Mouse (Mus musculus): Measurements from ENCODE around the gene Chrnb1. TPM values are rescaled to one million over a fixed set of nuclear protein-coding genes. Genes with fewer than 3 reads are reported as not detected.

Chrnb1 gene
- polyA plus RNA-seq, 1 experiment: 7.3 TPM

DNA sequence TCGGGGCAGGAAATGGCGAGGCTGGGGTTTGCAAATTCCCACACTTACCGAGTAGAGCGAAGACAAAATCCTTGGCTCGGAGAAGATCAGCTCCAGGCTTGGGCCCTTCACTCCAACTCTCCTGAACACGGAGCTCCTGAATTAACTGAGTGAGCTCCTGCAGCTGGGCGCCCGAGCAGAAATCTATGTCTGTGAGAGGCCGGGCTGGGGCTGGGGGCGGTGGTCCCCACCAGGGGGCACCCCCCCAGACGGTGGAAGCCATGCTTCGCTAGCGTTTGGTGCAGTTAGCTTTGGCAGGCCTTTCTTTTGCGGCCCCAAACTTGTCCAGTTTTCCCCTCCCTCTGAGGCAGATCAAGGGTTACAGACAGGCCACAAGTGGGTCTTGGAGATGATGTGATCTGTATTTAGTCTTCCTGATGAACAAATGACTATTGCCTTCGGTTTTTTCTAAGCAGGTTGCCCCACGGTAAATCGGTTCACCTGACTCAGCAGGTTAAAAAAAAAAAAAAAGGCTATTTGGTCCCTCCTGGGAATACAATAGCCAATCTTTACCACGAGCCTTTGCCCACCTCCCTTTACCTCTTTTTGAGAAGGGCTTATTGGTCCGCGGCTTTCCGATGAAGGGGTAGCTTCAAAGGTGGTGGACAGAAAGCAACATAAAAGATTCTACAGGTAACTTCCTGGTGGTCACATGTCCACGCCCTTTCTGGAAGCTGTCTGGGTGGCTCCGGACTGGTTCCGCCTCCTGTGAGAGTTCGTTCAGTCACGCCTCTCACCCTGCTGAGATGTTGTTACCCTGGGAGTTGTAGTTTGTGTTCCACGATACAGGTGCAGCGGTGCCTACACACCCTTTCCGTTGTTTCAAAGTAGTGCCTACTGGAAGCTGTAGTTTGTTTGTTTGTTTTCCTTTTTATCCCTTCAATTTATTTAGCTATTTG lies 9.5 kb upstream of the Chrnb1 start, which contains the start of gene Tmem102:
Gene Tmem102, minus strand, starts transcription at position 653 of the 938 bp plus-strand sequence.
- WGBS: 20% methylated on average over 29 of the region's 29 CpGs
- no peak for DNase-seq (ENCODE audit: low read depth, low spot score)

DNA sequence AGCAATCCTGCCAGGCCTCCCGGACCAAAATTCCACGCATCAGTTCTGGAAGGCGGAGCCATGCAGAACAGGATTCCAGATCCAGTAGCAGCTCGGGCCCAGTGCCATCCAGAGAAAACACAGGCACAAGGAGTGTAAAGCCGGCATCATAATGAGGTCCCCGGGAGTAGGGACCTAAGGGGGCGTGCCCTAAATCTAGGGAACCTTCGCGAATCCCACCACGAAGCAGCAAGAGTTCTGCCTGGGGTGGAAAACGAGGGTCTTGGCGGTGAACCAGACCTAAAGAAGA lies 8.9 kb upstream of the Chrnb1 start:
- 16% methylated on average over 12 of the region's 12 CpGs for WGBS
- no peak for DNase-seq (ENCODE audit: low read depth, low spot score)

DNA sequence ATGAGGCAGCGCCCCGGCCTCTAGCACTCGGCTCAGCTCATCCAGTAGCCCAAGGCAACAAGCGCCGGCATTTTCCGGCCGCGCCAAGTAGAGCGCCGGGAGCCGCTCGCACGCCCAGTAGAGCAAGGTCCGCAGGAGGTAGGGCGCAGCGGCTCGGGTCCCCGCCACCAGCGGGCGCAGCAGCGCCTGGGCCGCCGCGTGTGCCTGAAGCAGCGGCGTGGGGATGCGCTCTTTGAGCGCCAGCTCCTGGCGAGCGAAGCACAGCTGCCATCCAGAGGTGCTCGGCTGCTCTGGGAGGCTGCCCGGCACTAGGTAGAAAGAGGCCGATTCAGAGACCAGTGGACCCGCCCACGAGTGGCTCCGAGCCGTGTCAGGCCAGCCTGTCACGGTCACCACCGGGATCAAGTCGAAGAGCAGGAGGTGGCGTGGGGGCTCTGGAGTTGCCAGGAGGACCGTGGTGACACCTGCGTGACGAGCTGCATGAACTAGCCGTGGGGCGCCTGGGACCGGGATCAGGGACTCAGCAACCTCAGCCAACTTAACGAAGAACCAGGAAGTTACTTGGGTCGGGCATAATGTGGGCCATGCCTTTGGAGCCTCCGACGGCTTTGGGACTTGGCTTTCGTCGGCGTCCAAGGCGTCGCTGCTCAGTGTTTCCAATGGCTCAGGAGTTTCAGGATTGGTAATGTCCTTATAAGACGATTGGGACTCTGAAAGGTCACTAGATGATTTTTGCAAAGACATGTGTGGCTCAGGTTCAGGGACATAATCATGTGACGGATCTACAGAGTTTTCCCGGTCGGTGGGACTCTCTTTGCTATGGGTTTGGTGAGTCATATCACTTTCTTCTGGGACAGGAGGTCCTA lies 8.3 kb upstream of the Chrnb1 start:
- 1% methylated on average over 60 of the region's 60 CpGs for WGBS
- DNase-seq (ENCODE audit: low read depth, low spot score): no peak

GRCm38 (mm10) chr11:69803328-69803727 lies 7.6 kb upstream of the Chrnb1 start:
- no peak for DNase-seq (ENCODE audit: low read depth, low spot score)
- WGBS: 3% methylated on average over 12 of the region's 12 CpGs

DNA sequence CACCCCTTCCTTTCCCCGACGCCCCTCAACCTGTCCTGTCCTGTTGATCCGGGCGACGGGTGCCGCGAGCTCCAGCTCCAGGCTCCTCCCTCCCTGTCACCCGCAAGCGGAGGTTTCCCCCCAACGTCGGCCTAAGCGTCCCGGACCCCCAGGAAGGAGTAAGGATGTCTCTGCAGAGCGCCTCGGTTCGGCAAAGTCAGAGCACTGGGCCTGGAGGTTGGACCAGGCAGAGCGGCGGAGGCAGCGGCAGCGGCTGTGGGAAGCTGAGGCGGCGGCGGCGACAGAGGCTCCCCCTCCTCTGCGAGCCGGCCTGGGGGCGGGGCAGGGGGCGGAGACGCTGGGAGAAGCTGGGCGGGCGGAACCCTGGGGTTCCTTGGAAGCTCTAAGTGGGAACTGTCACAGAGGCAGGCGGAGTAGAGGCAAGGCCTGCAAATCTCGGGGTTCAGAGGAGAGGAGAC lies 6.9 kb upstream of the Chrnb1 start:
- 1% methylated on average over 33 of the region's 33 CpGs for WGBS
- no peak for DNase-seq (ENCODE audit: low read depth, low spot score)

- DNase-seq (ENCODE audit: low read depth, low spot score): no peak
- 3% methylated on average over 33 of the region's 33 CpGs for WGBS
These were observed 5.7 kb upstream of the Chrnb1 start, which contains the start of gene Fgf11 for GRCm38 (mm10) chr11:69801379-69801977. Gene Fgf11, minus strand, starts transcription at chr11:69801857.

- WGBS: 6% methylated on average over 36 of the region's 36 CpGs
- DNase-seq (ENCODE audit: low read depth, low spot score): no peak
These were observed 4.9 kb upstream of the Chrnb1 start for GRCm38 (mm10) chr11:69800392-69801197.

DNA sequence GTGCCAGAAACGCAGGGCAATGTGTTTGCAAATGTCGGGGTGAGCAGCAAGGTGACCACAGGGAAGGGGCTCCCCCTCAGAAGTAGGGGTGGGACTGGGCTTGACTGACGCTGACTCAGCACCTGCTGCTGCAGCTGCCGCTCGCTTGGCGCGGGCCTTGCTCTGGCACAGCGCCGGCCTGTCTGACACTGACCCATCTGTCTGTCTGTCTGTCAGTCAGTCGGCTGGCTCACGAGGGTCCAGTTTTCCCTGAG lies 4.3 kb upstream of the Chrnb1 start:
- WGBS: 44% methylated on average over 11 of the region's 11 CpGs
- no peak for DNase-seq (ENCODE audit: low read depth, low spot score)

DNA sequence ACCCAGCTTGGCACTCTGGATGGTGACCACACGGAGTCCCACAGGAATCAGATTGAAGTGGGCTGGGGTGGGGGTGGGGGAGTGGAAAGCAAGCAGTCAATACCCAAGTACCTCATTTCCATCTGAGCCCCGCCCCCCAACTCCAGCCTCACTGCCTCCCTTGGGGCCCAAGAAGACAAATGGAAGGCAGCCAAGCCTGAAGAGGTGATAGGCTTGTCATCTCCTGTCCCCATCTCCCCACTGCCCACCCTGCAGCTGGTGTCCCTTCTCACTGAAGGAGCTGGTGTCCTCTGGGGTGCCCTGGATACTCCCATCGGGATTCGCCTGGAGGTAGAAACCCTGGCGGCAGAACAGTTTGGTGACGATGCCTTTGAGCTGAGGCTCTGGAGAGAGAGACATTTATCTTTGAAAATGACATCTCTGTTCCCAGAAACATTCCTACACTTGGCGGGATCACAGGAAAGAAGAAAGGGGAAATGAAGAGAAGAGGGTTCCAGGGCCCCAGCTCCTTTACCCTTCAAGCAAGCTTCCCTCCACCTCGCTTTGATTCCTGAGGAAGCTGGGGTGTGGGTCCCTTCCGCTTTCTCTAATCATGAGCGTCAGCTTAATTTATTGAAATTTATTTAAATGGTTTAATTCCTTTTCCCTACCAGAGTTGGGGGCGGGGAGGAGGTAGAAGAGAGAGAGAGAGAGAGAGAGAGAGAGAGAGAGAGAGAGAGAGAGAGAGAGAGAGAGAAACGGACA lies 3.8 kb upstream of the Chrnb1 start:
- 66% methylated on average over 12 of the region's 12 CpGs for WGBS
- no peak for DNase-seq (ENCODE audit: low read depth, low spot score)

GRCm38 (mm10) chr11:69797924-69798323 lies 2.2 kb upstream of the Chrnb1 start:
- DNase-seq (ENCODE audit: low read depth, low spot score): no peak
- 82% methylated on average over 7 of the region's 7 CpGs for WGBS

GRCm38 (mm10) chr11:69795983-69796435 lies 266 bp upstream of the Chrnb1 start:
- no peak for DNase-seq (ENCODE audit: low read depth, low spot score)
- WGBS: 5% methylated on average over 13 of the region's 13 CpGs

DNA sequence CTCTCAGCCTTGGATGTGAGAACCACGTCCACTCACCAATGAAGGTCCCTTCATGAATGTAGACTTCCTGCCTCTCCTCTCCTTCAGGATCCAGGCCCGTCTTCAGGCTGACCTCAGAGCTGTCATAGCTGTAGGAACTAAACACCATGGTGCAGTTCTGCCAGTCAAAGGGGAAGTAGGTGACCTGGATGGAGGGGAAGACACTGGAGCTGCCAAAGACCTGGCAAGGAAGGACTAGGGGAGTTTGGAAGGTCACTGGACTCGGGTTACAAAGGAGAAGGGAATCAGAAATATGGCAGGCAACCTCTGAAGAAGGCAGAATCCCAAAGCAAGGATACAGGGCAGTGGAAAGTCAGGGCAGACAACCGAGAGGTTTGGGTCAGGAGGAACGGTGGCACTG lies 2.3 kb downstream of the Chrnb1 start:
- 79% methylated on average over 5 of the region's 5 CpGs for WGBS
- no peak for DNase-seq (ENCODE audit: low read depth, low spot score)

DNA sequence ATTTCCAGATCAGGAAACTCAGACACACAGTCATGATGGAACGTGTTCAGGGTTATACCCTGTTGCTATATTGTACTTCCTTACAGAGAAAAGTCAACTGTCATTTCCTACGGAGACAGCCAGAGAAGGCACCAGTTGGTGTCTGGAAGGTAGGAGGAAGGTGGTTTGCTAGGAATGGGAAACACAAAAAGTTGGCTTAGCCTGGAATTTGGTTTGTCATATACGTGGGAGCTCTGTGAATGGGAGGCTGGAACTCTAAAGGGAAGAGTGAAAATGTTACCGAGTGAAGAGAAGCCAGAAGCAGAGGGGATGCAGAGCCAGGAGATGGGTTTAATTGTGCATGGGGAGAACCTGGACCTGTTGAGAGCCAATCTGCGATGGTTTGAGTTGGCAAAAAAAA lies 4.3 kb downstream of the Chrnb1 start:
- DNase-seq (ENCODE audit: low read depth, low spot score): no peak
- WGBS: 76% methylated on average over 5 of the region's 5 CpGs

- no peak for DNase-seq (ENCODE audit: low read depth, low spot score)
- 60% methylated on average over 5 of the region's 5 CpGs for WGBS
These were observed 6.3 kb downstream of the Chrnb1 start for GRCm38 (mm10) chr11:69789431-69789830.

GRCm38 (mm10) chr11:69787306-69787705 lies 8.4 kb downstream of the Chrnb1 start:
- 92% methylated on average over 5 of the region's 5 CpGs for WGBS
- DNase-seq (ENCODE audit: low read depth, low spot score): no peak

DNA sequence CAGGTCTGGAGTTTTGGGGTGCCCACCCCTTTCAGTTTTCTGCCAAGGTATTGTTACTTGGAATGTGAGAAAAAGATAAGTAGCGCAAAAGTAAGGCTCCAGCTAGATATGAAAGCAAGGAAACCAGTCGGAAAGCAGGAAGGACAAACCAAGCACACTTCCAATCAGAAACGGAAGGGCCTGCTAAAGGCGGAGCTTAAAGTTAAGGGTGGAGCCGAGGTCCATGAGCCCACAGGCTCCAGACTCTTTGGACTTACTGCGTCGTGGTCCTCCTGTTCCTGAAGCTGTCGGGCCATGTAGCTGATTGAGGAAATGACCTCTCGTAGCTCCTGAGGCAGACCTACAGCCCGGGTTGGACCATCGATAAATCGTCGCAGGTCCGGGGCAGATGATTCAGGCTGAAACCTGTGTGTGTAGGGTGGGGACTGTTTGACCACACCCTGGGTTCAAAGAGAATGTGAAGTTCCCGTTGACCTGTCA lies 10.9 kb downstream of the Chrnb1 start:
- DNase-seq (ENCODE audit: low read depth, low spot score): peak; percentile 78
- 12% methylated on average over 15 of the region's 15 CpGs for WGBS

DNA sequence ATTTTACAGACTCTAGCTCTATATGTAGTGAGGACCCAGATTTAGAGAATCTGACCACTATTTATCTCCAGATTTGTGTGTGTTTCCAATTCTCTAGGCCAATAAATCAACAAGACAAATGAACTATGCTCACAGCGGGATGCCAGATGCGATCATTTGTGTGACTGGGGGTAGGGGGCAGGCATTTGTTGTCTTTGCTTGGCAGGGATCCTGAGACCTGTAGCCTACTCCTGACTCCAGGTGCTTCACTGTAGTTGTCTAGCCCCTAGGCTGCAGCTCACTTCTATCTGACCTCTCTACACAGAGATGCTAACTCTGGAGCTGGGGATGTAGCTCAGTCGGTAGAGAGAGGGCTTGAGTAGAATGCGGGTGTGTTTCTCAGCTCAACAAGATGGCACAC lies 13.9 kb downstream of the Chrnb1 start:
- WGBS: 34% methylated on average over 4 of the region's 4 CpGs
- no peak for DNase-seq (ENCODE audit: low read depth, low spot score)

- DNase-seq (ENCODE audit: low read depth, low spot score): no peak
- 77% methylated on average over 7 of the region's 7 CpGs for WGBS
These were observed 16.8 kb downstream of the Chrnb1 start for GRCm38 (mm10) chr11:69778985-69779384.
